Mouse (Mus musculus): ENCODE measurements at regions not wholly inside any gene's neighbourhood (a gene's known extent, or its start where the extent isn't known, plus 50 kb on each side); places are given as distances from the start of the nearest gene placed in this dataset.

- WGBS (ENCODE audit: insufficient replicate concordance): 17% methylated on average over 1 of the region's 1 CpGs
- no peak overlapping the region for H3K9ac ChIP-seq
- H3K36me3 ChIP-seq (replicated peaks): no peaks in the 10 kb centered on the region
These were observed 237.2 kb downstream of the Plpp3 start for GRCm38 (mm10) chr4:105394366-105394765.

GRCm38 (mm10) chr4:105397451-105397850, 240.3 kb downstream of the Plpp3 start:
- Histone ChIP-seq H3K36me3 (replicated peaks) (no peaks in the 10 kb centered on the region), H3K4me3 (replicated peaks) (no peak overlapping the region), H3K9ac (no peak overlapping the region), H3K27me3 (no peaks in the 10 kb centered on the region), H3K4me1 (replicated peaks) (no peaks in the 10 kb centered on the region), H3K27ac (replicated peaks) (no peak overlapping the region), H3K4me2 (no peak overlapping the region), H3K9me3 (replicated peaks) (no peaks in the 10 kb centered on the region)
- 49% methylated on average over 2 of the region's 2 CpGs for WGBS (ENCODE audit: insufficient replicate concordance)
- ATAC-seq (ENCODE audit: insufficient read depth): no peak

More at GRCm38 (mm10) chr4:105394366-105394765, 237.2 kb downstream of the Plpp3 start:
- no peak overlapping the region for H3K4me2 ChIP-seq
- H3K4me3 ChIP-seq (replicated peaks): no peak overlapping the region
- no peaks in the 10 kb centered on the region for H3K9me3 ChIP-seq (replicated peaks)
- H3K27me3 ChIP-seq: no peaks in the 10 kb centered on the region
- ATAC-seq (ENCODE audit: insufficient read depth): no peak
- H3K4me1 ChIP-seq (replicated peaks): no peaks in the 10 kb centered on the region
- H3K27ac ChIP-seq (replicated peaks): no peak overlapping the region

- Histone ChIP-seq H3K4me2 (no peak overlapping the region), H3K27me3 (no peaks in the 10 kb centered on the region), H3K9me3 (replicated peaks) (no peaks in the 10 kb centered on the region), H3K9ac (no peak overlapping the region), H3K27ac (replicated peaks) (no peak overlapping the region), H3K36me3 (replicated peaks) (no peaks in the 10 kb centered on the region), H3K4me1 (replicated peaks) (no peaks in the 10 kb centered on the region), H3K4me3 (replicated peaks) (no peak overlapping the region)
- ATAC-seq (ENCODE audit: insufficient read depth): no peak
- WGBS (ENCODE audit: insufficient replicate concordance): 42% methylated on average over 3 of the region's 3 CpGs
These were observed 244.9 kb downstream of the Plpp3 start for GRCm38 (mm10) chr4:105402021-105402420.

GRCm38 (mm10) chr4:105403169-105403568, 246.0 kb downstream of the Plpp3 start:
- Histone ChIP-seq H3K4me2 (no peak overlapping the region), H3K9ac (no peak overlapping the region), H3K9me3 (replicated peaks) (no peaks in the 10 kb centered on the region), H3K27me3 (no peaks in the 10 kb centered on the region), H3K4me1 (replicated peaks) (no peaks in the 10 kb centered on the region), H3K4me3 (replicated peaks) (no peak overlapping the region), H3K27ac (replicated peaks) (no peak overlapping the region), H3K36me3 (replicated peaks) (no peaks in the 10 kb centered on the region)
- 45% methylated on average over 3 of the region's 3 CpGs for WGBS (ENCODE audit: insufficient replicate concordance)
- no peak for ATAC-seq (ENCODE audit: insufficient read depth)

GRCm38 (mm10) chr4:105403686-105404085, 246.5 kb downstream of the Plpp3 start:
- H3K27ac ChIP-seq (replicated peaks): no peak overlapping the region
- H3K4me3 ChIP-seq (replicated peaks): no peak overlapping the region
- H3K27me3 ChIP-seq: no peaks in the 10 kb centered on the region
- no peak overlapping the region for H3K9ac ChIP-seq
- 68% methylated on average over 6 of the region's 6 CpGs for WGBS (ENCODE audit: insufficient replicate concordance)
- no peaks in the 10 kb centered on the region for H3K4me1 ChIP-seq (replicated peaks)
- no peak for ATAC-seq (ENCODE audit: insufficient read depth)
- H3K9me3 ChIP-seq (replicated peaks): no peaks in the 10 kb centered on the region
- no peak overlapping the region for H3K4me2 ChIP-seq
- H3K36me3 ChIP-seq (replicated peaks): no peaks in the 10 kb centered on the region

- Histone ChIP-seq H3K27me3 (no peaks in the 10 kb centered on the region), H3K4me1 (replicated peaks) (no peaks in the 10 kb centered on the region), H3K27ac (replicated peaks) (no peak overlapping the region), H3K9ac (no peak overlapping the region), H3K4me3 (replicated peaks) (no peak overlapping the region), H3K4me2 (no peak overlapping the region), H3K9me3 (replicated peaks) (no peaks in the 10 kb centered on the region), H3K36me3 (replicated peaks) (no peaks in the 10 kb centered on the region)
- no peak for ATAC-seq (ENCODE audit: insufficient read depth)
- 59% methylated on average over 5 of the region's 5 CpGs for WGBS (ENCODE audit: insufficient replicate concordance)
These were observed 248.6 kb downstream of the Plpp3 start for GRCm38 (mm10) chr4:105405728-105406127.

- H3K9ac ChIP-seq: no peak overlapping the region
- H3K27me3 ChIP-seq: no peaks in the 10 kb centered on the region
- 71% methylated on average over 14 of the region's 14 CpGs for WGBS (ENCODE audit: insufficient replicate concordance)
- H3K4me2 ChIP-seq: no peak overlapping the region
- no peaks in the 10 kb centered on the region for H3K9me3 ChIP-seq (replicated peaks)
- no peak overlapping the region for H3K27ac ChIP-seq (replicated peaks)
- H3K4me3 ChIP-seq (replicated peaks): no peak overlapping the region
- no peaks in the 10 kb centered on the region for H3K36me3 ChIP-seq (replicated peaks)
- no peak for ATAC-seq (ENCODE audit: insufficient read depth)
- no peaks in the 10 kb centered on the region for H3K4me1 ChIP-seq (replicated peaks)
These were observed 249.8 kb downstream of the Plpp3 start for GRCm38 (mm10) chr4:105406786-105407464.

GRCm38 (mm10) chr4:105408896-105409295, 251.7 kb downstream of the Plpp3 start:
- no peaks in the 10 kb centered on the region for H3K36me3 ChIP-seq (replicated peaks)
- H3K4me3 ChIP-seq (replicated peaks): no peak overlapping the region
- no peaks in the 10 kb centered on the region for H3K27me3 ChIP-seq
- H3K4me2 ChIP-seq: no peak overlapping the region
- H3K9me3 ChIP-seq (replicated peaks): no peaks in the 10 kb centered on the region
- ATAC-seq (ENCODE audit: insufficient read depth): no peak
- H3K4me1 ChIP-seq (replicated peaks): no peaks in the 10 kb centered on the region
- no peak overlapping the region for H3K27ac ChIP-seq (replicated peaks)
- H3K9ac ChIP-seq: no peak overlapping the region
- 64% methylated on average over 9 of the region's 9 CpGs for WGBS (ENCODE audit: insufficient replicate concordance)

GRCm38 (mm10) chr4:105417166-105417565, 260.0 kb downstream of the Plpp3 start:
- no peak for ATAC-seq (ENCODE audit: insufficient read depth)
- Histone ChIP-seq H3K4me2 (no peak overlapping the region), H3K4me3 (replicated peaks) (no peak overlapping the region), H3K9ac (no peak overlapping the region), H3K9me3 (replicated peaks) (no peaks in the 10 kb centered on the region), H3K4me1 (replicated peaks) (no peaks in the 10 kb centered on the region), H3K27me3 (no peaks in the 10 kb centered on the region), H3K27ac (replicated peaks) (no peak overlapping the region), H3K36me3 (replicated peaks) (no peaks in the 10 kb centered on the region)
- WGBS (ENCODE audit: insufficient replicate concordance): 68% methylated on average over 3 of the region's 3 CpGs

- Histone ChIP-seq H3K4me2 (no peak overlapping the region), H3K36me3 (replicated peaks) (no peaks in the 10 kb centered on the region), H3K27me3 (no peaks in the 10 kb centered on the region), H3K9ac (no peak overlapping the region), H3K9me3 (replicated peaks) (no peaks in the 10 kb centered on the region), H3K27ac (replicated peaks) (no peak overlapping the region), H3K4me3 (replicated peaks) (no peak overlapping the region), H3K4me1 (replicated peaks) (no peaks in the 10 kb centered on the region)
- WGBS (ENCODE audit: insufficient replicate concordance): 10% methylated on average over 7 of the region's 7 CpGs
- ATAC-seq (ENCODE audit: insufficient read depth): no peak
These were observed 265.3 kb downstream of the Plpp3 start for GRCm38 (mm10) chr4:105422466-105422865.

- no peak overlapping the region for H3K4me2 ChIP-seq
- no peaks in the 10 kb centered on the region for H3K36me3 ChIP-seq (replicated peaks)
- no peak overlapping the region for H3K9ac ChIP-seq
- H3K9me3 ChIP-seq (replicated peaks): no peaks in the 10 kb centered on the region
- no peak overlapping the region for H3K4me3 ChIP-seq (replicated peaks)
- 43% methylated on average over 3 of the region's 3 CpGs for WGBS (ENCODE audit: insufficient replicate concordance)
- H3K27ac ChIP-seq (replicated peaks): no peak overlapping the region
- H3K27me3 ChIP-seq: no peaks in the 10 kb centered on the region
- H3K4me1 ChIP-seq (replicated peaks): no peaks in the 10 kb centered on the region
- ATAC-seq (ENCODE audit: insufficient read depth): no peak; the same call in 1 of the 2 replicates
These were observed 266.6 kb downstream of the Plpp3 start for GRCm38 (mm10) chr4:105423727-105424201.

GRCm38 (mm10) chr4:105425086-105425485, 267.9 kb downstream of the Plpp3 start:
- Histone ChIP-seq H3K4me2 (no peak overlapping the region), H3K27me3 (no peaks in the 10 kb centered on the region), H3K9ac (no peak overlapping the region), H3K9me3 (replicated peaks) (no peaks in the 10 kb centered on the region), H3K4me3 (replicated peaks) (no peak overlapping the region), H3K27ac (replicated peaks) (no peak overlapping the region), H3K36me3 (replicated peaks) (no peaks in the 10 kb centered on the region), H3K4me1 (replicated peaks) (no peaks in the 10 kb centered on the region)
- ATAC-seq (ENCODE audit: insufficient read depth): no peak
- WGBS (ENCODE audit: insufficient replicate concordance): 60% methylated on average over 6 of the region's 6 CpGs

All from liver, embryonic 15.5 days (tissue).